Mouse (Mus musculus) forelimb bud, embryonic 11.5 days (tissue): Measurements from ENCODE around the gene Cidec.

Experiments used
- DNase-seq: peaks from one replicate; pipeline ENCODE4 v3.0.0-alpha.2; 2012; ENCODE audit warnings: low read depth, low spot score

The Cidec gene

GRCm38 (mm10) chr6:113444207-113444965 is 8.8 kb upstream of the Cidec start:
- no peak for DNase-seq

GRCm38 (mm10) chr6:113443091-113443490 is 7.5 kb upstream of the Cidec start:
- no peak for DNase-seq

GRCm38 (mm10) chr6:113442442-113443090 is 7.0 kb upstream of the Cidec start, which contains the start of gene Jagn1:
Gene Jagn1 (plus strand): TSS chr6:113442569.
- peak; percentile 91 for DNase-seq

GRCm38 (mm10) chr6:113442087-113442441 is 6.5 kb upstream of the Cidec start:
- DNase-seq: no peak

DNA sequence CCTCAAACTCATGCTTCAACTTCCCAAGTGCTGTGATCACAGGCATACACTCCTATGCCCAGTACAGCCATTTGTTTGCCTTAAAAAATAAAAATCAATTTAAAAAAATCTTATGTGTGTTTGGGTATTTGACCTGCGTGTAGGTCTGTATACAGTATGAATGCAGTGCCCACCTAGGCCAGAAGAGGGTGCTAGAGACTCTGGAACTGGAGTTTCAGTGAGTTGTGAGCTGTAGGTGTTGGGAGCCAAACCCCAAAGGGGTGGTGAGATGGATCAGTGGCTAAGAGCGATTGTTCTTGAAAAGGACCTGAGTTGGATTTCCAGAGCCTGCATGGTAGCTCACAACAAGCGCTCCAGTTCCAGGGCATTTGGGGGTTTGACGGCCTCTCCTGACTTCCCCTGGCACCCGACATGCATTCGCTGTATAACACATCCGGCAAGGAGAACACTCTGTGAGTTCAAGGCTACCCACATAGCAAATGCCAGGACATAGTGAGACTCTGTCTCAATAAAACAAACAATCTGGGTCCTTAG is 5.7 kb upstream of the Cidec start:
- DNase-seq: peak; percentile 77

GRCm38 (mm10) chr6:113440686-113441085 is 5.1 kb upstream of the Cidec start:
- no peak for DNase-seq

DNA sequence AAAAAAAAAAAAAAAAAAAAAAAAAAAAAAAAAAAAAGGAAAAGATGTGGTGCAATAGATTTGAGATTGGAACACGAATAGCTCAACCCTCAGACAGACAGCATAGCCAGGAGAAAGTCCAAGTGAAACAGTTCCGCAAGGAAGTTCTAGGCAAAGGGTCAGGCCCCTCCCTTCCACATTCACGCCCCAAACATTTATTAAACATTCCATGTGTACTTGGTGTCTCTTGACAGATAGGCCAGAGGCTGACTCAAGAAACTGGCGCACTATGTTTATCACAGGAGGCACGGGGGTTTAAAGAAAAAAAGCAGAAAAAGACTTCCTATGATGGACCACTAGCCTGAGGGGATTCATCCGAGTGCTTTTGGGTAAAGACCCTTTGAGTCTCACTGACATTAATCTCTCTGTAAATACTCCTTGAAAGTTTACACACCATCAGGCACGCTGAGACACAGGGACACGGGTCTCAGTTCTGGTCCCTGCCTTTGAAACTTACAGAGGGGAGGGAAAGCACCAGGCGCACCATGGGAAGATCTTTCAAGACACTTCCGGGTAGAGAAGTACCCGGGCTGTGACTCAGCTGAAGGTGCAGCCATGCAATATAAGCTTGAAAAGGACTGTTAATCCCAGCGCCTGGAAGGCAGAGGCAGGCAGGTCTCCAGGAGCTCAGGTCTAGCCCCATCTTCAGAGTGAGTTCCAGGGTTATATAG is 3.3 kb upstream of the Cidec start:
- no peak for DNase-seq

DNA sequence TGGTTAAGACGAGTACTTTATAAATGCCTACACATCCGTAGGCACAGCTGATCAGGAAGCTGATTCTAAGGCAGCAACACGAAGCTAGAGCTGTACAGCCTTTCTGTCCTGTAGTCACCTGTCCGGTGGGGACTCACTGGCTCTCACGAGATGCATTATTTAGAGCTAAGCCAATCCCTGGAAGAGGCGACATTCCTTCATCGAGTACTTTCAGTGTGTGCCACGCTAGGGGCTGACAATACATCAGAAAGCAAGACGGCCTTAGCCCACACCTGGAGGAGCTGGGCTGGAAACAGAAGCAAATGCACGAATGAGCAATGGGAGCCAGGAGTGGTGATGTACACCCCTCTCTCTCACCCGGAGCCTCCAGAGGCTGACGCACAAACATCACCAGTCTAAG is 1.6 kb upstream of the Cidec start:
- DNase-seq: no peak

- DNase-seq: no peak
Observed at GRCm38 (mm10) chr6:113434691-113435090, 869 bp downstream of the Cidec start.

DNA sequence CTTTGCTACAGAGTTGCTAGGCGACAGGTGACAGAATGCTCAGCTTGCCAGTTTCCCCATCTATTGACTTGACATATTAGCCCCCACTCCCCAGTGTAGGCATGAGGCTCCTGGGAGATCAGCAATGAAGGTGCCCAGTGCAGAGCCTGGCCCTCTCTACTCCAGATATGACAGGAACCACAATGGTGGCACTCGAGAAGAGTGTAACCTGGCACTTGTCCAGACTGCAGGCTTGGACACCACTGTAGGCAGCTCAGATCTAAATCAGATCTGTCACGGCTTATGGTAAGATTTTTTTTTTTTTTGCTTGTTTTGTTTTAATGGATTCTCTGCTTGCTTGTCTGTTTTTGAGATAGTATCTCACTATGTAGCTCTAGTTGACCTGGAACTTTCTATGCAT is 1.9 kb downstream of the Cidec start:
- DNase-seq: no peak

- DNase-seq: no peak
Observed at GRCm38 (mm10) chr6:113431801-113432200, 3.8 kb downstream of the Cidec start.

GRCm38 (mm10) chr6:113430846-113431245 is 4.7 kb downstream of the Cidec start:
- no peak for DNase-seq

DNA sequence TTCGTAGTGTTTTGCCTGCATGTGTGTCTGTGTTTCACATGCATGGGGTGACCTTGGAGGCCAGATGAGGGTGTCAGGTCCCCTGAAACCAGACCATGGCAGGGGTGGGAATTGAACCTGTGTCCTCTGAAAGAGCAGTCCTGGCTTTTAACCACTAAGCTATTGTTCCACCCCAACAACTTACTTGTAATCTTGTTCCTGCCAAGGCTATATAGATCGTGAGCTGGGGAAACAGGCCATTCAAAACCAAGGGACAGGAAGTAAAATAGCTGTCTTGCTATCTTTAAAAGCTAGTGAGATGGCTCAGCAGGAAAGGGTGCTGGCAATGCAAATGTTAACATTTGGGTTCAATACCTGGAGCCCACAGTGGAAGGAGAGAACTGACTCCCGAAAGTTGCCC is 5.6 kb downstream of the Cidec start:
- DNase-seq: no peak

- DNase-seq: no peak
Observed at GRCm38 (mm10) chr6:113428006-113428405, 7.6 kb downstream of the Cidec start.

- DNase-seq: peak; percentile 61
Observed at GRCm38 (mm10) chr6:113427397-113427796, 8.2 kb downstream of the Cidec start.

GRCm38 (mm10) chr6:113426696-113427095 is 8.9 kb downstream of the Cidec start:
- DNase-seq: no peak

GRCm38 (mm10) chr6:113424187-113424586 is 11.4 kb downstream of the Cidec start:
- DNase-seq: no peak

DNA sequence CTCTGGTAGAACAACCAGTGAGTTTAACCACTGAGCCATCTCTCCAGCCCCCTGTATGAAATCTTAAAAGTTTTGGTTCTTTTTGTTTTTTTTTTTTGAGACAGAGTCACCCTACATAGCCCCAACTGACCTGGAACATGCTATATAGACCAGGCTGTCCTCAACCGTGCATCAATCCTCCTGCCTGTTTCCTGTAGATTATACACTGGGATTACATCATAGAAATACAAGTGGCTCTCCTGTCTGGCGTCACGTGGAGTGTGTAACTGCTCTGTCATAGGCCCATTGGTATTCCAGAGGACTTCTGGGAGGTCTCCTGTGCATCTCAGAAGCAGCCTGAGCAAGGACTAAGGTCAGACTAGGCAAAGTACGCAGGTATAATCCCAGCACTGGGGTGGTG is 12.6 kb downstream of the Cidec start:
- no peak for DNase-seq

GRCm38 (mm10) chr6:113419199-113419587 is 16.4 kb downstream of the Cidec start, which contains the start of gene Rpusd3:
Gene Rpusd3 (minus strand): TSS chr6:113419340.
- DNase-seq: peak; percentile 99

GRCm38 (mm10) chr6:113418441-113419198 is 16.9 kb downstream of the Cidec start:
- peak; percentile 29 for DNase-seq

DNA sequence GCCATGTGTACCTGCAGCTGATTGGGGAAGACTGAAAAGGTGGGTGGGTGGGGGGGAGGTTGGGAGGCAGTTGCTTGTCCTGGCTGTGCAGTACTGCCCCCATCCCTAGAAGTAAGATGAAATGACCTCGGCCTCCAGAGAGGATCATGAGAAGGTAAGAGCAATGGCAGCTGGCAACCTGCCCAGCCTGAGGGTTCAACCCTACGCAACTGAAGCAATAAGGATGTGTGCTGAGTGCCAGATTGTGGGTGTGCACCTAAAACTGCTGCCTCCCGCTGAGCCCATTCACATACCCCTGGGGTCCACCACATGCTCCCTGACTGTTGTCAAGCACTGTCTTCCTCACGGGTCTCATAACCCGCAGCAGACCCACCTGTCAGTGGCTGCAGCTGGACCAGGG is 19.1 kb downstream of the Cidec start:
- DNase-seq: no peak

DNA sequence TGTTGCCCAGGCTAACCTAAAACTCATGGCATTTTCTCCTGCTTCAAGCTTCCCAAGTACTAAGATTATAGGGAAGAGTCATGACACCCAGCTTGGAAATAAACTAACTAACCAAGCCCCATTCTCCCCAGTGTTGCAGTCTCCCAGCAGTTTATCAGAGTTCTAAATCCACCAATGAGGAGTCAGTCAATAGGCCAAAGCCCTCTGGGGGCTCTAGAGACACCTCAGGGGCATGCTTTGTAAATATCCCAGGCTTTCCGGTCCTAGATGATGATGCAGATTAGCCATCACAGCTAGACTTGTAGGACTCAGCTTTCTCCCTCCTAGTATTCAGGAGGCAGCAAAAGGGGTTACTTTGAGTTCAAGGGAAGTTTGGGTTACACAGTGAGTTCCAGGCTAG is 25.6 kb downstream of the Cidec start:
- no peak for DNase-seq
